Mouse (Mus musculus): ENCODE results near the gene Prkca. TPM values are rescaled to one million over a fixed set of nuclear protein-coding genes. Genes with fewer than 3 reads are reported as not detected.

Prkca gene
- polyA plus RNA-seq, 1 experiment from 2014 or later: 3.4 TPM

- H3K27ac ChIP-seq (replicated peaks): no peak overlapping the region
- H3K36me3 ChIP-seq (replicated peaks): no peaks in the 10 kb centered on the region
- no peak overlapping the region for H3K4me3 ChIP-seq
- peaks cover 18% of the 10 kb centered on the region for H3K4me1 ChIP-seq
- WGBS: 74% methylated on average over 8 of the region's 8 CpGs
- no peak for DNase-seq (ENCODE audit: low spot score)
- H3K27me3 ChIP-seq (replicated peaks; ENCODE audit: low read depth, poor library complexity, severe bottlenecking): no peaks in the 10 kb centered on the region; the same call in none of the 2 replicates
- H3K9me3 ChIP-seq: no peaks in the 10 kb centered on the region
Observed at GRCm38 (mm10) chr11:108333583-108334379, 9.9 kb downstream of the Prkca start.

DNA sequence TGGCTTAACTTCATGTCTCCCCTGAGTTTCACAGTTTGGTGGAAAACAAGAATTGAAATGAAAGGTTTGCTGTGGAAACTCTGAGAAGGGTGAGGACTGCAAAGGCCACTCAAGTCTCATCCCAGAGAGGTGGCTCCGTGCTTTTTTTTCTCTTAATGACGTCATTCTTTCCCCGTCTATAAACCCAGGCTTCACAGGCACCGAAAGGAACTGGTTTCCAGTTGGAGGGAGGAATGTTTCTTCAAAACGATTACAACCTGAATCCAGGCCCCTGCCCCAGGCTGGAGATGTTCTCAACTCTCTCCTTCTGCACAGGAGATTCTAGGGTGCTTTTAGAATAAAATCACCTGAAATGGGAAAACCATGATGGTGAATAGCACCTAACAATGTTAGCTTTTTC is 10.7 kb downstream of the Prkca start:
- no peak overlapping the region for H3K27ac ChIP-seq (replicated peaks)
- peaks cover 18% of the 10 kb centered on the region for H3K4me1 ChIP-seq
- H3K4me3 ChIP-seq: no peak overlapping the region
- DNase-seq (ENCODE audit: low spot score): no peak
- no peaks in the 10 kb centered on the region; the same call in none of the 2 replicates for H3K27me3 ChIP-seq (replicated peaks; ENCODE audit: low read depth, poor library complexity, severe bottlenecking)
- H3K9me3 ChIP-seq: no peaks in the 10 kb centered on the region
- no peaks in the 10 kb centered on the region for H3K36me3 ChIP-seq (replicated peaks)
- 63% methylated on average over 5 of the region's 5 CpGs for WGBS

- Histone ChIP-seq H3K4me1 (peaks cover 21% of the 10 kb centered on the region; the same call in 1 of the 2 replicates), H3K27ac (replicated peaks) (no peak overlapping the region), H3K9me3 (no peaks in the 10 kb centered on the region), H3K4me3 (no peak overlapping the region), H3K36me3 (replicated peaks) (no peaks in the 10 kb centered on the region), H3K27me3 (replicated peaks; ENCODE audit: low read depth, poor library complexity, severe bottlenecking) (no peaks in the 10 kb centered on the region)
- no peak for DNase-seq (ENCODE audit: low spot score)
- 89% methylated on average over 11 of the region's 11 CpGs for WGBS
Observed at GRCm38 (mm10) chr11:108330818-108331217, 12.9 kb downstream of the Prkca start.

- H3K4me1 ChIP-seq: peaks cover 12% of the 10 kb centered on the region; the same call in 1 of the 2 replicates
- no peak for DNase-seq (ENCODE audit: low spot score)
- H3K36me3 ChIP-seq (replicated peaks): no peaks in the 10 kb centered on the region
- no peak overlapping the region for H3K27ac ChIP-seq (replicated peaks)
- H3K4me3 ChIP-seq: no peak overlapping the region
- no peaks in the 10 kb centered on the region for H3K9me3 ChIP-seq
- no peaks in the 10 kb centered on the region for H3K27me3 ChIP-seq (replicated peaks; ENCODE audit: low read depth, poor library complexity, severe bottlenecking)
- 79% methylated on average over 8 of the region's 8 CpGs for WGBS
Observed at GRCm38 (mm10) chr11:108325943-108326342, 17.8 kb downstream of the Prkca start.

GRCm38 (mm10) chr11:108322156-108322555 is 21.6 kb downstream of the Prkca start:
- Histone ChIP-seq H3K4me1 (peaks cover 9% of the 10 kb centered on the region; the same call in 1 of the 2 replicates), H3K27ac (replicated peaks) (no peak overlapping the region), H3K27me3 (replicated peaks; ENCODE audit: low read depth, poor library complexity, severe bottlenecking) (no peaks in the 10 kb centered on the region), H3K9me3 (no peaks in the 10 kb centered on the region), H3K4me3 (no peak overlapping the region), H3K36me3 (replicated peaks) (no peaks in the 10 kb centered on the region)
- no peak for DNase-seq (ENCODE audit: low spot score)
- WGBS: 94% methylated on average over 2 of the region's 2 CpGs

DNA sequence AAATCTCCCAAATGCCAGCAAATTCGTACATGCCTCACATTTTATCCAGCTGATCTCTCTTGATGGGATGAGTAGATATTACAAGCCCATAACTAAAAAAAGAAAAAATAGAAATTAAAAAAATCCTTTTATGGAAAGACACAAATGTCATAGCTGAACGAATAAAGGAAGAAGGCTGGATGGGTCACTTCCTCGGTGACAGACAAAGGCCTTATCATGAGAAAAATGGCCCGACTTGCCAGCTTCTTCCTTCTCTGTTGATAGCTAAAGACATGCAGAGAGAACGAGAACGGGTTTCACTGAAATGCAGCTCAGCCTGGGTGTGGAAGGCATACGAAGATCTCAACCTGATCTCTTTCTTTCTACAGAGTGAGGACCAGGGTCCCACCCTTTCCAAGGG is 23.2 kb downstream of the Prkca start:
- Histone ChIP-seq H3K4me1 (no peaks in the 10 kb centered on the region), H3K9me3 (no peaks in the 10 kb centered on the region), H3K4me3 (no peak overlapping the region), H3K27me3 (replicated peaks; ENCODE audit: low read depth, poor library complexity, severe bottlenecking) (no peaks in the 10 kb centered on the region), H3K36me3 (replicated peaks) (no peaks in the 10 kb centered on the region), H3K27ac (replicated peaks) (no peak overlapping the region)
- no peak for DNase-seq (ENCODE audit: low spot score)
- 87% methylated on average over 7 of the region's 7 CpGs for WGBS

GRCm38 (mm10) chr11:108319162-108319561 is 24.6 kb downstream of the Prkca start:
- DNase-seq (ENCODE audit: low spot score): no peak
- 87% methylated on average over 11 of the region's 11 CpGs for WGBS

DNA sequence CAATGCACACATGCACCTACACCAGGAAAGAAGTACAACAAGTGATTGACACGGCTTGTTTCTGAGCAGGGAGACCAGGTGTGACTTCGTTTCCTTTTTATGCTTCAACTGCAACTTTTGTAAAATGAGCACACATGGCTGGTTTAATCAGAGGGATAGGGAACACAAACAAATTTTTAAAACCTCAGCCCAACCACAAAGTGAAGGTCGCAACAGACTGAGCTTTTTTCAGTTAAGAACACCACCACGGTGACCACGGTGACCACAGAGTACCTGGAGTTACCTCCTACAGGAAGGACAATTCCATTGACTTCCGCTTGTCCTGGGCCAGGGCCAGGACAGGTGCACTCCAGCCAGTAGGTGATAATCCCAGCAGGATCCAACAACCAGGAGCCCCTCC is 25.9 kb downstream of the Prkca start:
- Histone ChIP-seq H3K36me3 (replicated peaks) (no peaks in the 10 kb centered on the region), H3K27me3 (replicated peaks; ENCODE audit: low read depth, poor library complexity, severe bottlenecking) (no peaks in the 10 kb centered on the region), H3K4me1 (no peaks in the 10 kb centered on the region), H3K4me3 (no peak overlapping the region), H3K9me3 (no peaks in the 10 kb centered on the region), H3K27ac (replicated peaks) (no peak overlapping the region)
- DNase-seq (ENCODE audit: low spot score): no peak
- 78% methylated on average over 6 of the region's 6 CpGs for WGBS

More at GRCm38 (mm10) chr11:108319162-108319561, 24.6 kb downstream of the Prkca start:
- Histone ChIP-seq H3K27me3 (replicated peaks; ENCODE audit: low read depth, poor library complexity, severe bottlenecking) (no peaks in the 10 kb centered on the region), H3K4me1 (no peaks in the 10 kb centered on the region), H3K36me3 (replicated peaks) (no peaks in the 10 kb centered on the region), H3K4me3 (no peak overlapping the region), H3K27ac (replicated peaks) (no peak overlapping the region), H3K9me3 (no peaks in the 10 kb centered on the region)

DNA sequence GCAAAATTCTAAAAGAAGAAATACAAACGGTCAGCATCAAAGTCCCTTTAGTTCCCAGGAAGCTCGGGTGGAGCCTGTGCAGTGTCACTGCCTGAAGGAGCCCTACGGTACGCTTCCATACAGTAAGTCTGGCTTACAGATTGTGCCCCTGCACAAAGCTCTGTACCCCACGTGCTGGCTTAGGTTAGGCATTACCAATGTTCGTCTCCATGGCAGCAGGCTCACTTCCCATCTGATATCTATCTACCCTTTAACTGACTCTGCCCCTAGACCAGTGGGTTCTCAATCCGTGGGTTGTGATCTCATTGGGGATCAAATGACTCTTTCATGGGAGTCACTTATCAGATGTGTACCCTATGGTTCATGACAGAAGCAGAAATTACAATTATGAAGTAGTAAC is 28.0 kb downstream of the Prkca start:
- Histone ChIP-seq H3K4me1 (peaks cover 5% of the 10 kb centered on the region), H3K4me3 (no peak overlapping the region), H3K27ac (replicated peaks) (no peak overlapping the region), H3K9me3 (no peaks in the 10 kb centered on the region), H3K36me3 (replicated peaks) (no peaks in the 10 kb centered on the region), H3K27me3 (replicated peaks; ENCODE audit: low read depth, poor library complexity, severe bottlenecking) (no peaks in the 10 kb centered on the region)
- DNase-seq (ENCODE audit: low spot score): no peak
- 80% methylated on average over 7 of the region's 7 CpGs for WGBS

GRCm38 (mm10) chr11:108312516-108312915 is 31.2 kb downstream of the Prkca start:
- Histone ChIP-seq H3K27ac (replicated peaks) (no peak overlapping the region), H3K4me3 (no peak overlapping the region), H3K4me1 (peaks cover 5% of the 10 kb centered on the region), H3K9me3 (no peaks in the 10 kb centered on the region), H3K36me3 (replicated peaks) (no peaks in the 10 kb centered on the region), H3K27me3 (replicated peaks; ENCODE audit: low read depth, poor library complexity, severe bottlenecking) (no peaks in the 10 kb centered on the region)
- no peak for DNase-seq (ENCODE audit: low spot score)
- WGBS: 79% methylated on average over 5 of the region's 5 CpGs

DNA sequence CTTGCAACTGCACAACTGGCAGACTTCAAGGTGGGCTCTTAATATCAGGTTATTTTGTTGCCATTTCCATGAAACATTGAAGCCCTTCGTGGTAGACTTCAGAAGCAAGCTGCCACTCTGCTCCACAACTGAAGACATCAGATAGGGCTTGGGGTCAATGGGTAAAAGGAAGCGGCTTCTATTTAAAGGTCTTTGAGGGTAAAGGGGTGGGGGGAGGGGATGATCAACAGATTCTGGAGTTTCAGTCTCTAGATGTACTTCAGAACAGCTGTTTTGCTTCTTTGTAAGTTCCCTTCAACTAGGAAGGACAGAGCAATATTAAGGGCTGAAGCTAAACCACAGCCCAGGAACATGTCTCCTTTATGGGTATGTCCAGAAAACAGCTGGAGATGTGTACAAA is 31.8 kb downstream of the Prkca start:
- no peak overlapping the region for H3K4me3 ChIP-seq
- H3K9me3 ChIP-seq: no peaks in the 10 kb centered on the region
- H3K27me3 ChIP-seq (replicated peaks; ENCODE audit: low read depth, poor library complexity, severe bottlenecking): no peaks in the 10 kb centered on the region
- H3K27ac ChIP-seq (replicated peaks): no peak overlapping the region
- H3K36me3 ChIP-seq (replicated peaks): no peaks in the 10 kb centered on the region
- DNase-seq (ENCODE audit: low spot score): no peak
- 59% methylated on average over 2 of the region's 2 CpGs for WGBS
- peaks cover 5% of the 10 kb centered on the region for H3K4me1 ChIP-seq

- 91% methylated on average over 5 of the region's 5 CpGs for WGBS
- DNase-seq (ENCODE audit: low spot score): no peak
- Histone ChIP-seq H3K9me3 (no peaks in the 10 kb centered on the region), H3K4me1 (peaks cover 5% of the 10 kb centered on the region), H3K27ac (replicated peaks) (no peak overlapping the region), H3K27me3 (replicated peaks; ENCODE audit: low read depth, poor library complexity, severe bottlenecking) (no peaks in the 10 kb centered on the region), H3K36me3 (replicated peaks) (no peaks in the 10 kb centered on the region), H3K4me3 (no peak overlapping the region)
Observed at GRCm38 (mm10) chr11:108309791-108310190, 33.9 kb downstream of the Prkca start.

- WGBS: 89% methylated on average over 5 of the region's 5 CpGs
- DNase-seq (ENCODE audit: low spot score): no peak
Observed at GRCm38 (mm10) chr11:108308253-108308652, 35.5 kb downstream of the Prkca start.

More at GRCm38 (mm10) chr11:108308253-108308652, 35.5 kb downstream of the Prkca start:
- H3K4me3 ChIP-seq: no peak overlapping the region
- H3K27ac ChIP-seq (replicated peaks): no peak overlapping the region
- H3K27me3 ChIP-seq (replicated peaks; ENCODE audit: low read depth, poor library complexity, severe bottlenecking): no peaks in the 10 kb centered on the region
- peaks cover 5% of the 10 kb centered on the region for H3K4me1 ChIP-seq
- no peaks in the 10 kb centered on the region for H3K36me3 ChIP-seq (replicated peaks)
- H3K9me3 ChIP-seq: no peaks in the 10 kb centered on the region
